ENCODE assay signal across 13 mouse cellular contexts in genomic region chr5:104101678-104102531, GRCm38 (mm10). TPM values are rescaled to one million over a fixed set of nuclear protein-coding genes. Genes with fewer than 3 reads are reported as not detected.
A peak's percentile ranks its signal among the peaks of the same experiment; 100 is the strongest.
DNase-seq lines count a peak whose midpoint lies in the region; ATAC-seq and TF ChIP-seq lines count a peak whose summit lies in the region.
"Had no signal": no experiment of that assay in that cellular context is flagged by ENCODE, and none has a peak within 500 bp of the region (broad histone marks: within the 10 kb centered on the region; RNA-seq: fewer than 3 reads in every experiment).

No protein-coding gene starts in this region.

- no peak for DNase-seq in layer of hippocampus, adult 2 months (ENCODE audit: low spot score in 2 of 2)
- no peak for DNase-seq in layer of hippocampus, postnatal 36 days
- peak; percentile 49 for DNase-seq in embryonic facial prominence, embryonic 11.5 days (ENCODE audit: low spot score)
- DNase-seq in thymus, adult 2 months = no peak
- DNase-seq in adrenal gland, postnatal 4 days (ENCODE audit: low spot score in 2 of 2) = no peak
- DNase-seq in gastrocnemius, postnatal 25 days = no peak
- DNase-seq: kidney, postnatal 10 days had no signal

- no peak overlapping the region for H3K9ac ChIP-seq in embryonic facial prominence, embryonic 11.5 days (replicated peaks; ENCODE audit: low read length)
- no peak overlapping the region for H3K9ac ChIP-seq in hindbrain, embryonic 12.5 days
- H3K9ac ChIP-seq in neural tube, embryonic 12.5 days = no peak overlapping the region
- H3K9ac ChIP-seq: limb, embryonic 13.5 days had no signal

- ATAC-seq in embryonic facial prominence, embryonic 11.5 days (replicated peaks; ENCODE audit: insufficient number of reproducible peaks, low FRiP score, low TSS enrichment, low read depth) = peak; percentile 68; the same call in 1 of the 2 replicates
- peak; percentile 61 for ATAC-seq in hindbrain, embryonic 12.5 days (ENCODE audit: low FRiP score)
- ATAC-seq in neural tube, embryonic 12.5 days (ENCODE audit: low FRiP score, low read depth) = peak; percentile 73

- WGBS in embryonic facial prominence, embryonic 11.5 days = 14% methylated on average over 10 of the region's 10 CpGs
- 11% methylated on average over 10 of the region's 10 CpGs for WGBS in hindbrain, embryonic 12.5 days
- WGBS in neural tube, embryonic 12.5 days = 13% methylated on average over 10 of the region's 10 CpGs
- WGBS in thymus, adult 2 months = 78% methylated on average over 10 of the region's 10 CpGs

- TF ChIP-seq POLR2A in thymus, adult 2 months (IDR thresholded peaks at IDR 0.05; ENCODE audit: control insufficient read depth, extremely low read depth, insufficient read depth, low read length, poor library complexity) = no peak

- no peaks in the 10 kb centered on the region for H3K36me3 ChIP-seq in embryonic facial prominence, embryonic 11.5 days (replicated peaks; ENCODE audit: control insufficient read depth, insufficient read depth, low read depth, low read length)
- H3K36me3 ChIP-seq in hindbrain, embryonic 12.5 days = no peaks in the 10 kb centered on the region
- no peaks in the 10 kb centered on the region for H3K36me3 ChIP-seq in neural tube, embryonic 12.5 days
- no peaks in the 10 kb centered on the region for H3K36me3 ChIP-seq in thymus, adult 2 months (ENCODE audit: control insufficient read depth, insufficient read depth, low read length)
- H3K36me3 ChIP-seq: limb, embryonic 13.5 days had no signal

- no peak for TF ChIP-seq CTCF in layer of hippocampus, adult 2 months (conservative IDR thresholded peaks at IDR 0.05)
- TF ChIP-seq CTCF in thymus, adult 2 months (IDR thresholded peaks at IDR 0.05; ENCODE audit: borderline replicate concordance, control insufficient read depth, extremely low read depth, insufficient read depth, low read length, poor library complexity) = no peak

- H3K4me1 ChIP-seq in embryonic facial prominence, embryonic 11.5 days (ENCODE audit: control insufficient read depth, insufficient read depth, low read length) = 0 out of 2 replicates have a peak, but pooled peaks cover 3% of the 10 kb centered on the region
- H3K4me1 ChIP-seq in hindbrain, embryonic 12.5 days = peaks cover 35% of the 10 kb centered on the region
- peaks cover 33% of the 10 kb centered on the region for H3K4me1 ChIP-seq in neural tube, embryonic 12.5 days
- H3K4me1 ChIP-seq in thymus, adult 2 months (replicated peaks; ENCODE audit: control insufficient read depth, insufficient read depth, low read length) = no peaks in the 10 kb centered on the region

- no peak overlapping the region for H3K4me2 ChIP-seq in embryonic facial prominence, embryonic 11.5 days (ENCODE audit: low read depth, low read length)
- no peak overlapping the region for H3K4me2 ChIP-seq in hindbrain, embryonic 12.5 days (replicated peaks)
- H3K4me2 ChIP-seq in neural tube, embryonic 12.5 days (replicated peaks) = 0 out of 2 replicates have a peak overlapping the region, but pooled peaks have one; percentile 20
- H3K4me2 ChIP-seq: limb, embryonic 13.5 days had no signal

- no peak overlapping the region for H3K4me3 ChIP-seq in layer of hippocampus, adult 2 months
- H3K4me3 ChIP-seq in embryonic facial prominence, embryonic 11.5 days (ENCODE audit: low read depth, low read length) = no peak overlapping the region
- no peak overlapping the region for H3K4me3 ChIP-seq in hindbrain, embryonic 12.5 days
- no peak overlapping the region for H3K4me3 ChIP-seq in neural tube, embryonic 12.5 days
- H3K4me3 ChIP-seq in thymus, adult 2 months (ENCODE audit: control insufficient read depth, insufficient read depth, low read length) = no peak overlapping the region
- H3K4me3 ChIP-seq: limb, embryonic 13.5 days had no signal

- no peaks in the 10 kb centered on the region for H3K9me3 ChIP-seq in embryonic facial prominence, embryonic 11.5 days (replicated peaks; ENCODE audit: control insufficient read depth, low read length)
- H3K9me3 ChIP-seq in hindbrain, embryonic 12.5 days (replicated peaks) = no peaks in the 10 kb centered on the region
- no peaks in the 10 kb centered on the region for H3K9me3 ChIP-seq in neural tube, embryonic 12.5 days
- H3K9me3 ChIP-seq: limb, embryonic 13.5 days had no signal

- peak overlapping the region; percentile 82 for H3K27ac ChIP-seq in layer of hippocampus, adult 2 months
- no peak overlapping the region for H3K27ac ChIP-seq in embryonic facial prominence, embryonic 11.5 days (replicated peaks; ENCODE audit: low read depth, low read length)
- H3K27ac ChIP-seq in hindbrain, embryonic 12.5 days = peak overlapping the region; percentile 55; the same call in 1 of the 2 replicates
- peak overlapping the region; percentile 34 for H3K27ac ChIP-seq in neural tube, embryonic 12.5 days
- H3K27ac ChIP-seq in thymus, adult 2 months (ENCODE audit: control insufficient read depth, insufficient read depth, low read length) = no peak overlapping the region
- H3K27ac ChIP-seq: limb, embryonic 13.5 days had no signal

- no peaks in the 10 kb centered on the region for H3K27me3 ChIP-seq in embryonic facial prominence, embryonic 11.5 days (ENCODE audit: control insufficient read depth, insufficient read depth, low read length)
- H3K27me3 ChIP-seq in hindbrain, embryonic 12.5 days = no peaks in the 10 kb centered on the region
- no peaks in the 10 kb centered on the region for H3K27me3 ChIP-seq in neural tube, embryonic 12.5 days (replicated peaks)
- H3K27me3 ChIP-seq in thymus, adult 2 months (ENCODE audit: control insufficient read depth, insufficient read depth, low read length) = no peaks in the 10 kb centered on the region

RNA-seq across cellular contexts. Expression of gene Sparcl1, which starts 11.6 kb away (rescaled TPM):
- 1,000 to 10,000 TPM; 1,426 to 1,439 TPM for total RNA-seq in layer of hippocampus, adult 2 months (2021)
- 1,000 to 10,000 TPM; 1,408 to 1,415 TPM for total RNA-seq in layer of hippocampus, postnatal 36 days (2021)
- 45.8 and 48.8 TPM in 2 replicates for polyA plus RNA-seq in embryonic facial prominence, embryonic 11.5 days (2014; fragmentation: Nextera tagmentation; extraction: Ambion mirVana)
- polyA plus RNA-seq in hindbrain, embryonic 12.5 days (2016; fragmentation: Nextera tagmentation; extraction: Ambion mirVana) = 78.8 and 85.8 TPM in 2 replicates
- 88.0 and 95.9 TPM in 2 replicates for polyA plus RNA-seq in neural tube, embryonic 12.5 days (2016; fragmentation: Nextera tagmentation; extraction: Ambion mirVana)
- 15.2 and 26.8 TPM in 2 replicates for polyA plus RNA-seq in thymus, adult 2 months (2012; rRNA removed)
- 10 to 100 TPM; 83.2 to 85.6 TPM for total RNA-seq in adrenal gland, postnatal 4 days (2021)
- 100 to 1,000 TPM; 106 to 110 TPM for total RNA-seq in gastrocnemius, postnatal 25 days (2021)
- total RNA-seq: megakaryocyte progenitor cell, adult 5-6 weeks had no signal

RNA-seq across cellular contexts. Expression of gene Gm17660, which starts 24.5 kb away (rescaled TPM):
- not detected for total RNA-seq in layer of hippocampus, adult 2 months (2021)
- total RNA-seq in layer of hippocampus, postnatal 36 days (2021) = not detected
- polyA plus RNA-seq in embryonic facial prominence, embryonic 11.5 days (2014; fragmentation: Nextera tagmentation; extraction: Ambion mirVana) = not detected in 2 replicates
- not detected in 2 replicates for polyA plus RNA-seq in hindbrain, embryonic 12.5 days (2016; fragmentation: Nextera tagmentation; extraction: Ambion mirVana)
- not detected in 2 replicates for polyA plus RNA-seq in neural tube, embryonic 12.5 days (2016; fragmentation: Nextera tagmentation; extraction: Ambion mirVana)
- not detected in 2 replicates for polyA plus RNA-seq in thymus, adult 2 months (2012; rRNA removed)
- total RNA-seq in adrenal gland, postnatal 4 days (2021) = not detected
- total RNA-seq in gastrocnemius, postnatal 25 days (2021) = not detected
- total RNA-seq: adrenal gland, adult 18-20 months; megakaryocyte progenitor cell, adult 5-6 weeks had no signal
- polyA plus RNA-seq: gonadal fat pad, adult 2 months; limb, embryonic 13.5 days had no signal

RNA-seq across cellular contexts. Expression of gene Nudt9, which starts 55.8 kb away (rescaled TPM):
- 10 to 100 TPM; 66.4 to 71.5 TPM for total RNA-seq in layer of hippocampus, adult 2 months (2021)
- total RNA-seq in layer of hippocampus, postnatal 36 days (2021) = 10 to 100 TPM; 70.8 to 71.3 TPM
- polyA plus RNA-seq in embryonic facial prominence, embryonic 11.5 days (2014; fragmentation: Nextera tagmentation; extraction: Ambion mirVana) = 66.9 and 73.6 TPM in 2 replicates
- polyA plus RNA-seq in hindbrain, embryonic 12.5 days (2016; fragmentation: Nextera tagmentation; extraction: Ambion mirVana) = 64.7 and 70.4 TPM in 2 replicates
- polyA plus RNA-seq in neural tube, embryonic 12.5 days (2016; fragmentation: Nextera tagmentation; extraction: Ambion mirVana) = 78.1 and 81.7 TPM in 2 replicates
- 43.6 and 49.0 TPM in 2 replicates for polyA plus RNA-seq in thymus, adult 2 months (2012; rRNA removed)
- total RNA-seq in adrenal gland, postnatal 4 days (2021) = 10 to 100 TPM; 53.2 to 54.8 TPM
- 10 to 100 TPM; 50.4 to 55.4 TPM for total RNA-seq in gastrocnemius, postnatal 25 days (2021)

Comparison
In these comparisons a context has a peak if more than half of its experiments do, and no peak if none do; other contexts are left out.
1. H3K27ac ChIP-seq: peak in layer of hippocampus, adult 2 months (single experiment), hindbrain, embryonic 12.5 days (single experiment) and neural tube, embryonic 12.5 days (single experiment); none in embryonic facial prominence, embryonic 11.5 days (single experiment) and thymus, adult 2 months (single experiment).
2. RNA of gene Sparcl1, which starts 11.6 kb away (total RNA-seq): 1,426 to 1,439 TPM in layer of hippocampus, adult 2 months and 1,408 to 1,415 TPM in layer of hippocampus, postnatal 36 days; 106 to 110 TPM in gastrocnemius, postnatal 25 days and 83.2 to 85.6 TPM in adrenal gland, postnatal 4 days; every median in the first group is over 10 times any median in the second.
3. Peak in every context shown above with its lines, with median percentiles within 50 percentile points of each other: ATAC-seq.